In the genomic region with DNA sequence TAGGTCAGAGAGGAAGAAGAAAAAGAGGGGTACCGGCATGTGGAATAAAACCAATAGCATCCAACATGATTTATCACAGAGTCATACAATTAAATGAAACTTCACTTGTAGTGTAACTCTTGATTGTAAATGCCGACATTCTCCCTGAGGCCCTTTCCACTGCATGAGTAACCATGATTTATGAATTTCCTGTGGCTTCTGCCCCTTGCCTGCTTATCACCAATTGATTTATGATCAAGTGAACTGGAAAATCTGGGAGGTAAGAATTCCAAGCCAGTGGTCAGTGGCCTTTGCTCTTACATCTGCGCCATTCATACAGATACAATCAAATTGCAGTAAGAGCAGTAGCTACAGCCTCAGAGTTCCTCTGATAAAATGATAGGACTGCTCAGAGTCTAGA, we compare ENCODE assay signal across 20 mouse cellular contexts.
A peak's percentile ranks its signal among the peaks of the same experiment; 100 is the strongest.
DNase-seq lines count a peak whose midpoint lies in the region; ATAC-seq and TF ChIP-seq lines count a peak whose summit lies in the region.
"Had no signal": no experiment of that assay in that cellular context is flagged by ENCODE, and none has a peak within 500 bp of the region (broad histone marks: within the 10 kb centered on the region; RNA-seq: fewer than 3 reads in every experiment).

No protein-coding gene starts in this region.

- H3K9ac ChIP-seq in kidney, postnatal 0 days (ENCODE audit: low read depth, low read length), result no peak overlapping the region
- H3K9ac ChIP-seq in intestine, embryonic 15.5 days, result no peak overlapping the region
- H3K9ac ChIP-seq in hindbrain, embryonic 16.5 days (ENCODE audit: low read depth, low read length), result no peak overlapping the region
- H3K9ac ChIP-seq: hindbrain, embryonic 12.5 days had no signal

- WGBS in kidney, adult 2 months, result 21% methylated on average over 3 of the region's 3 CpGs
- 7% methylated on average over 3 of the region's 3 CpGs for WGBS in kidney, postnatal 0 days
- WGBS in intestine, embryonic 15.5 days, result 36% methylated on average over 3 of the region's 3 CpGs
- 74% methylated on average over 3 of the region's 3 CpGs for WGBS in hindbrain, embryonic 16.5 days

- H3K79me2 ChIP-seq in myocyte (ENCODE audit: control insufficient read depth, insufficient read depth), result no peaks in the 10 kb centered on the region

- no peak for TF ChIP-seq POLR2A in kidney, adult 2 months (IDR thresholded peaks at IDR 0.05; ENCODE audit: low read depth, low read length)
- TF ChIP-seq POLR2A in myocyte (IDR thresholded peaks at IDR 0.05; ENCODE audit: insufficient read length, low read depth), result no peak

- H3K4me3 ChIP-seq in kidney, adult 2 months (ENCODE audit: insufficient read depth, low read depth, low read length), result no peak overlapping the region
- no peak overlapping the region for H3K4me3 ChIP-seq in kidney, postnatal 0 days (replicated peaks; ENCODE audit: low read depth, low read length)
- no peak overlapping the region for H3K4me3 ChIP-seq in intestine, embryonic 15.5 days (replicated peaks)
- no peak overlapping the region for H3K4me3 ChIP-seq in myocyte
- no peak overlapping the region for H3K4me3 ChIP-seq in hindbrain, embryonic 16.5 days (ENCODE audit: low read length)
- H3K4me3 ChIP-seq: embryonic facial prominence, embryonic 10.5 days; heart, embryonic 10.5 days; hindbrain, embryonic 12.5 days had no signal

- no peaks in the 10 kb centered on the region for H3K9me3 ChIP-seq in kidney, postnatal 0 days (replicated peaks; ENCODE audit: low read length)
- no peaks in the 10 kb centered on the region for H3K9me3 ChIP-seq in intestine, embryonic 15.5 days
- no peaks in the 10 kb centered on the region for H3K9me3 ChIP-seq in hindbrain, embryonic 16.5 days (ENCODE audit: control insufficient read depth, low read length)
- H3K9me3 ChIP-seq: embryonic facial prominence, embryonic 10.5 days; heart, embryonic 10.5 days; hindbrain, embryonic 12.5 days had no signal

- H3K27me3 ChIP-seq in kidney, adult 2 months (replicated peaks; ENCODE audit: control insufficient read depth, insufficient read depth, low read length), result no peaks in the 10 kb centered on the region
- no peaks in the 10 kb centered on the region for H3K27me3 ChIP-seq in kidney, postnatal 0 days (ENCODE audit: insufficient read depth, low read length)
- H3K27me3 ChIP-seq in intestine, embryonic 15.5 days (replicated peaks), result no peaks in the 10 kb centered on the region
- no peaks in the 10 kb centered on the region for H3K27me3 ChIP-seq in myocyte (ENCODE audit: control insufficient read depth, insufficient read depth, insufficient read length)
- no peaks in the 10 kb centered on the region for H3K27me3 ChIP-seq in hindbrain, embryonic 16.5 days (replicated peaks; ENCODE audit: control insufficient read depth, insufficient read depth, low read length)
- H3K27me3 ChIP-seq: hindbrain, embryonic 12.5 days had no signal

- no peaks in the 10 kb centered on the region for H3K36me3 ChIP-seq in kidney, adult 2 months (ENCODE audit: control insufficient read depth, insufficient read depth, low read length)
- H3K36me3 ChIP-seq in kidney, postnatal 0 days (ENCODE audit: insufficient read depth, low read length), result no peaks in the 10 kb centered on the region
- no peaks in the 10 kb centered on the region for H3K36me3 ChIP-seq in intestine, embryonic 15.5 days
- H3K36me3 ChIP-seq in myocyte (ENCODE audit: control insufficient read depth, insufficient read depth), result no peaks in the 10 kb centered on the region
- no peaks in the 10 kb centered on the region for H3K36me3 ChIP-seq in hindbrain, embryonic 16.5 days (ENCODE audit: control insufficient read depth, insufficient read depth, low read length)
- H3K36me3 ChIP-seq: embryonic facial prominence, embryonic 10.5 days; heart, embryonic 10.5 days; hindbrain, embryonic 12.5 days had no signal

- ATAC-seq in kidney, postnatal 0 days (replicated peaks; ENCODE audit: low FRiP score, low read depth), result peak; percentile 68; the same call in 1 of the 2 replicates
- 0 out of 2 replicates have a peak, but pooled peaks have one; percentile 28 for ATAC-seq in intestine, embryonic 15.5 days
- no peak for ATAC-seq in hindbrain, embryonic 16.5 days
- ATAC-seq: forebrain, embryonic 14.5 days; hindbrain, postnatal 0 days had no signal

- H3ac ChIP-seq in myocyte (ENCODE audit: control insufficient read depth, insufficient read length), result no peak overlapping the region

- DNase-seq in kidney, adult 2 months, result peak; percentile 9
- DNase-seq in kidney, adult 11 months, result no peak
- DNase-seq in kidney, postnatal 0 days (ENCODE audit: low spot score), result peak; percentile 75
- no peak for DNase-seq in kidney, postnatal 25 days
- DNase-seq in retina, embryonic 14.5 days (ENCODE audit: low spot score), result no peak
- DNase-seq: adrenal gland, adult 8-10 months; adrenal gland, postnatal 36 days; cerebellum, adult 2 months; cerebellum, postnatal 10 days; heart, adult 18-20 months; heart, postnatal 10 days; heart, postnatal 4 days had no signal

- no peak overlapping the region for H3K27ac ChIP-seq in kidney, adult 2 months (ENCODE audit: insufficient read depth, low read depth, low read length)
- H3K27ac ChIP-seq in kidney, postnatal 0 days, result no peak overlapping the region
- H3K27ac ChIP-seq in intestine, embryonic 15.5 days, result no peak overlapping the region
- no peak overlapping the region for H3K27ac ChIP-seq in hindbrain, embryonic 16.5 days (ENCODE audit: low read depth, low read length)
- H3K27ac ChIP-seq: embryonic facial prominence, embryonic 10.5 days; heart, embryonic 10.5 days; hindbrain, embryonic 12.5 days; hindbrain, postnatal 0 days had no signal

- TF ChIP-seq CTCF in kidney, adult 2 months (conservative IDR thresholded peaks at IDR 0.05; ENCODE audit: insufficient read depth, insufficient read length, low read depth, low read length), result no peak
- no peak for TF ChIP-seq CTCF in kidney, postnatal 0 days (IDR thresholded peaks at IDR 0.05; ENCODE audit: low read depth)

- no peak overlapping the region for H3K4me2 ChIP-seq in kidney, postnatal 0 days (ENCODE audit: low read length)
- no peak overlapping the region for H3K4me2 ChIP-seq in intestine, embryonic 15.5 days (replicated peaks)
- H3K4me2 ChIP-seq in myocyte (ENCODE audit: low read depth), result peak overlapping the region; percentile 30
- no peak overlapping the region for H3K4me2 ChIP-seq in hindbrain, embryonic 16.5 days (ENCODE audit: low read length)
- H3K4me2 ChIP-seq: hindbrain, embryonic 12.5 days had no signal

- H3K4me1 ChIP-seq in kidney, adult 2 months (ENCODE audit: control insufficient read depth, insufficient read depth, low read length), result no peaks in the 10 kb centered on the region
- no peaks in the 10 kb centered on the region for H3K4me1 ChIP-seq in kidney, postnatal 0 days (replicated peaks; ENCODE audit: insufficient read depth, low read length)
- no peaks in the 10 kb centered on the region for H3K4me1 ChIP-seq in intestine, embryonic 15.5 days (replicated peaks)
- H3K4me1 ChIP-seq in hindbrain, embryonic 16.5 days (ENCODE audit: control insufficient read depth, insufficient read depth, low read depth, low read length), result no peaks in the 10 kb centered on the region
- H3K4me1 ChIP-seq: embryonic facial prominence, embryonic 10.5 days; heart, embryonic 10.5 days; hindbrain, embryonic 12.5 days had no signal

TF ChIP-seq in myocyte, 11 proteins besides CTCF, POLR2A, EP300 and RAD21:
- TF ChIP-seq MAX (IDR thresholded peaks at IDR 0.05; ENCODE audit: low read depth), result no peak

Comparison
In these comparisons a context has a peak if more than half of its experiments do, and no peak if none do; other contexts are left out.
1. DNase-seq: peak in kidney, adult 2 months (single experiment) and kidney, postnatal 0 days (single experiment); none in kidney, adult 11 months (single experiment), kidney, postnatal 25 days (0 of 2) and retina, embryonic 14.5 days (single experiment).